Mouse (Mus musculus): Measurements from ENCODE around the gene Ptpn4.

- TF ChIP-seq EP300 (IDR thresholded peaks at IDR 0.05; ENCODE audit: low read depth in 1 of 2, low read length in 2 of 2), result no peak
- TF ChIP-seq UBTF (IDR thresholded peaks at IDR 0.05; ENCODE audit: borderline replicate concordance, insufficient read depth, low read depth, low read length), result no peak
- TF ChIP-seq CTCF (IDR thresholded peaks at IDR 0.05 in 2 of 3, conservative IDR thresholded peaks at IDR 0.05 in 1 of 3; ENCODE audit: control insufficient read depth in 1 of 3, insufficient read depth in 1 of 3, low read depth in 2 of 3, low read length in 3 of 3, poor library complexity in 1 of 3, severe bottlenecking in 1 of 3), result no peak
- TF ChIP-seq GABPA (IDR thresholded peaks at IDR 0.05; ENCODE audit: low read depth, low read length), result no peak
- TF ChIP-seq KAT2A (conservative IDR thresholded peaks at IDR 0.05; ENCODE audit: low read depth, low read length), result no peak
- TF ChIP-seq ZC3H11A (IDR thresholded peaks at IDR 0.05; ENCODE audit: low read depth, low read length), result no peak
- TF ChIP-seq MYC (IDR thresholded peaks at IDR 0.05; ENCODE audit: low read depth, low read length), result no peak
- TF ChIP-seq POLR2A (IDR thresholded peaks at IDR 0.05; ENCODE audit: control insufficient read depth in 1 of 2, insufficient read depth in 1 of 2, low read depth in 1 of 2, low read length in 2 of 2, poor library complexity in 1 of 2), result no peak
- TF ChIP-seq SMC3 (IDR thresholded peaks at IDR 0.05; ENCODE audit: low read depth, low read length), result no peak
- no peak for TF ChIP-seq USF1 (IDR thresholded peaks at IDR 0.05; ENCODE audit: low read depth, low read length)
- TF ChIP-seq ZMIZ1 (IDR thresholded peaks at IDR 0.05; ENCODE audit: low read depth, low read length), result no peak
- no peak for TF ChIP-seq HCFC1 (IDR thresholded peaks at IDR 0.05; ENCODE audit: low read depth, low read length)
- TF ChIP-seq CHD2 (IDR thresholded peaks at IDR 0.05; ENCODE audit: low read length), result no peak
These were observed 1.5 kb downstream of the Ptpn4 start for GRCm38 (mm10) chr1:119835726-119836478.

Data from MEL (cell line).